In the genomic region with DNA sequence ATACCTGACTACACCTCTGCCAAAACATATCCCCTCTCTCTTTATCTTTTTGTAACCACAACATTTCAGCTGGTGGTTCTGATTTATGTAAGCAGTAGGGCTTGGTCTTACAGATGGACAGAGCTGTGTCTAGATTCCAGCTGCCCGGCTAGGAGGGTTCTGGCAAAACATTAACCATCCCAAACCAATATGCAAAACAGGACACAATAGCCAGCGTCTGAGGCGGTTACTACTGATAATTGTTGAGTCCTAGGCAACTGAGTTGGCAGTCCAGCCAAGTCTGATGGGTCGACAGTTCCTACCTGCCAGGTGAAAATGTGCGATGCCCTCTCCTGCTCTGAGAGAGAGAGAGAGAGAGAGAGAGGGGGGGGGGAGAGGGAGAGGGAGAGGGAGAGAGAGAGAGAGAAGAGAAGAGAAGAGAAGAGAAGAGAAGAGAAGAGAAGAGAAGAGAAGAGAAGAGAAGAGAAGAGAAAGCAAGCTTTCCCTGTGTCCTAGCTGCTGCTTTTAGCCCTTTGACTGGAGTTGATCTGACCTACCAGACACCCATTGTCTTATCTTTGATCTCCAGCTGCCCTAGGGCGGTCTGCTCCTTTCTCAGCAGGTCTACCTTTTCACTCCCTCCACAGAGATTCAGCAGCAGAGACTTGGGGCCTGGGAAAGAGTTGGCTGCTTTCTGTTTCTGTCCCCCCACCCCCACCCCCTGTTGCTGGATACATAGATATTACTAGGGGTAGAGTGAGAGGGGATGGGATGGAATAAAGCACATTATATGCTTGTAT, we compare ENCODE assay signal across 13 mouse cellular contexts. TPM values are rescaled to one million over a fixed set of nuclear protein-coding genes. Genes with fewer than 3 reads are reported as not detected.
DNase-seq lines count a peak whose midpoint lies in the region; ATAC-seq and TF ChIP-seq lines count a peak whose summit lies in the region.
"Had no signal": no experiment of that assay in that cellular context is flagged by ENCODE, and none has a peak within 500 bp of the region (broad histone marks: within the 10 kb centered on the region; RNA-seq: fewer than 3 reads in every experiment).

No protein-coding gene starts in this region.

- no peaks in the 10 kb centered on the region for H3K9me3 ChIP-seq in kidney, embryonic 14.5 days (ENCODE audit: control insufficient read depth, low read length)
- no peaks in the 10 kb centered on the region for H3K9me3 ChIP-seq in liver, embryonic 16.5 days (replicated peaks; ENCODE audit: control insufficient read depth, low read length)
- H3K9me3 ChIP-seq: embryonic facial prominence, embryonic 15.5 days; limb, embryonic 12.5 days; midbrain, embryonic 10.5 days had no signal

- peak; percentile 78 for ATAC-seq in Patski
- no peak for ATAC-seq in kidney, embryonic 14.5 days (ENCODE audit: low FRiP score, low TSS enrichment)
- ATAC-seq in liver, embryonic 16.5 days (ENCODE audit: low read depth), result peak; percentile 97

- H3K4me3 ChIP-seq in kidney, embryonic 14.5 days (ENCODE audit: low read length), result no peak overlapping the region
- peak overlapping the region; percentile 31 for H3K4me3 ChIP-seq in liver, embryonic 16.5 days (ENCODE audit: low read depth, low read length)
- H3K4me3 ChIP-seq in gastrocnemius, adult 2 months, result no peak overlapping the region
- H3K4me3 ChIP-seq: embryonic facial prominence, embryonic 15.5 days; limb, embryonic 12.5 days; midbrain, embryonic 10.5 days had no signal

- in situ Hi-C loops in Patski (cut with MboI; ENCODE audit: low pct_unique_long_range_greater_than_20kb), result no loop called here

- DNase-seq in heart, adult 11 months, result peak; percentile 36
- DNase-seq in heart, postnatal 25 days (ENCODE audit: low spot score), result no peak
- DNase-seq in Patski (ENCODE audit: low read depth, low spot score), result no peak
- DNase-seq in urinary bladder, postnatal 10 days (ENCODE audit: low spot score), result no peak
- no peak for DNase-seq in neural tube, embryonic 10.5 days (ENCODE audit: extremely low spot score, low spot score)
- no peak for DNase-seq in gastrocnemius, adult 2 months
- DNase-seq: cerebellum, adult 18-20 months had no signal

- H3K36me3 ChIP-seq in kidney, embryonic 14.5 days (ENCODE audit: control insufficient read depth, insufficient read depth, low read length), result no peaks in the 10 kb centered on the region
- H3K36me3 ChIP-seq in liver, embryonic 16.5 days (ENCODE audit: control insufficient read depth, insufficient read depth), result no peaks in the 10 kb centered on the region
- H3K36me3 ChIP-seq: embryonic facial prominence, embryonic 15.5 days; limb, embryonic 12.5 days; midbrain, embryonic 10.5 days had no signal

- H3K4me2 ChIP-seq in kidney, embryonic 14.5 days (replicated peaks; ENCODE audit: low read depth, low read length), result no peak overlapping the region
- H3K4me2 ChIP-seq in liver, embryonic 16.5 days (ENCODE audit: low read depth, low read length), result peak overlapping the region; percentile 52
- H3K4me2 ChIP-seq: embryonic facial prominence, embryonic 15.5 days; limb, embryonic 12.5 days had no signal

- POLR2A ChIA-PET in Patski (lab: Charles Lee), result no interaction called here

- TF ChIP-seq CTCF in Patski (IDR thresholded peaks at IDR 0.05), result no peak
- TF ChIP-seq CTCF in gastrocnemius, adult 2 months (IDR thresholded peaks at IDR 0.05), result no peak

- peak overlapping the region; percentile 34; the same call in 1 of the 2 replicates for H3K27ac ChIP-seq in kidney, embryonic 14.5 days (ENCODE audit: low read depth, low read length)
- peak overlapping the region; percentile 93 for H3K27ac ChIP-seq in liver, embryonic 16.5 days (ENCODE audit: low read length)
- H3K27ac ChIP-seq in gastrocnemius, adult 2 months, result no peak overlapping the region
- H3K27ac ChIP-seq: embryonic facial prominence, embryonic 15.5 days; limb, embryonic 12.5 days; midbrain, embryonic 10.5 days had no signal

- intact Hi-C loops in heart, postnatal 25 days (cut with DNase I), result no loop called here
- intact Hi-C loops in gastrocnemius, adult 2 months (cut with DNase I), result no loop called here

- no peak overlapping the region for H3K9ac ChIP-seq in kidney, embryonic 14.5 days (ENCODE audit: low read depth, low read length)
- H3K9ac ChIP-seq in liver, embryonic 16.5 days (ENCODE audit: low read depth, low read length), result peak overlapping the region; percentile 57
- H3K9ac ChIP-seq: embryonic facial prominence, embryonic 15.5 days; limb, embryonic 12.5 days had no signal

- CTCF ChIA-PET in Patski (lab: Charles Lee), result interaction anchor here (1.3 to 2.4 kb wide), 2 partner anchors 8 to 40 kb away, joined by 4 to 8 read pairs; partner anchors contain the start of gene Cdkl1

- 56% methylated on average over 6 of the region's 6 CpGs for WGBS in kidney, embryonic 14.5 days
- WGBS in liver, embryonic 16.5 days (ENCODE audit: insufficient replicate concordance), result 32% methylated on average over 6 of the region's 6 CpGs

- H3K27me3 ChIP-seq in Patski, result no peaks in the 10 kb centered on the region
- peaks cover 2% of the 10 kb centered on the region; the same call in 1 of the 2 replicates for H3K27me3 ChIP-seq in kidney, embryonic 14.5 days (ENCODE audit: control insufficient read depth, insufficient read depth, low read length)
- H3K27me3 ChIP-seq in liver, embryonic 16.5 days (ENCODE audit: control insufficient read depth, insufficient read depth, low read depth, low read length), result no peaks in the 10 kb centered on the region
- H3K27me3 ChIP-seq: embryonic facial prominence, embryonic 15.5 days had no signal

- peaks cover 21% of the 10 kb centered on the region for H3K4me1 ChIP-seq in kidney, embryonic 14.5 days (ENCODE audit: control insufficient read depth, insufficient read depth, low read length)
- H3K4me1 ChIP-seq in liver, embryonic 16.5 days (ENCODE audit: control insufficient read depth, low read depth, low read length), result peaks cover 50% of the 10 kb centered on the region
- H3K4me1 ChIP-seq: embryonic facial prominence, embryonic 15.5 days; limb, embryonic 12.5 days had no signal

RNA-seq across cellular contexts. Expression of gene Cdkl1, which starts 7.6 kb away (rescaled TPM):
- 1 to 10 TPM; 4.9 to 5.9 TPM for total RNA-seq in heart, postnatal 25 days (2021)
- polyA plus RNA-seq in Patski (2021), result 1.3 TPM
- 11.6 and 20.7 TPM in 2 replicates for polyA plus RNA-seq in kidney, embryonic 14.5 days (2014; fragmentation: Nextera tagmentation; extraction: Ambion mirVana)
- 1.7 TPM in 2 replicates for polyA plus RNA-seq in liver, embryonic 16.5 days (2015; fragmentation: Nextera tagmentation; extraction: Ambion mirVana)
- 1 to 10 TPM in 1 of 2 experiments, under 1 TPM in 1; 0.69 to 1.3 TPM for total RNA-seq in gastrocnemius, adult 2 months (2021)
- polyA plus RNA-seq: C2C12 had no signal

RNA-seq across cellular contexts. Expression of gene Atp5s, which starts 58.7 kb away (rescaled TPM):
- total RNA-seq in heart, postnatal 25 days (2021), result 10 to 100 TPM; 27.6 to 28.3 TPM
- 19.8 TPM for polyA plus RNA-seq in Patski (2021)
- 29.4 and 37.6 TPM in 2 replicates for polyA plus RNA-seq in kidney, embryonic 14.5 days (2014; fragmentation: Nextera tagmentation; extraction: Ambion mirVana)
- 16.7 and 18.4 TPM in 2 replicates for polyA plus RNA-seq in liver, embryonic 16.5 days (2015; fragmentation: Nextera tagmentation; extraction: Ambion mirVana)
- 10 to 100 TPM; 20.1 to 24.4 TPM for total RNA-seq in gastrocnemius, adult 2 months (2021)

RNA-seq across cellular contexts. Expression of gene L2hgdh, which starts 58.8 kb away (rescaled TPM):
- 10 to 100 TPM; 41.7 to 47.7 TPM for total RNA-seq in heart, postnatal 25 days (2021)
- 10.6 TPM for polyA plus RNA-seq in Patski (2021)
- 12.6 and 19.5 TPM in 2 replicates for polyA plus RNA-seq in kidney, embryonic 14.5 days (2014; fragmentation: Nextera tagmentation; extraction: Ambion mirVana)
- 11.6 and 12.2 TPM in 2 replicates for polyA plus RNA-seq in liver, embryonic 16.5 days (2015; fragmentation: Nextera tagmentation; extraction: Ambion mirVana)
- total RNA-seq in gastrocnemius, adult 2 months (2021), result 10 to 100 TPM; 38.7 to 39.6 TPM
